Mouse (Mus musculus): Measurements from ENCODE around the gene Fbxl17. TPM values are rescaled to one million over a fixed set of nuclear protein-coding genes. Genes with fewer than 3 reads are reported as not detected.
A peak's percentile ranks its signal among the peaks of the same experiment; 100 is the strongest.

Fbxl17 gene
- polyA plus RNA-seq, 1 experiment from 2014 or later = 12.0 TPM

GRCm38 (mm10) chr17:63220821-63221220 lies 279.0 kb downstream of the Fbxl17 start:
- no peaks in the 10 kb centered on the region for H3K9me3 ChIP-seq
- peaks cover 8% of the 10 kb centered on the region; the same call in 1 of the 2 replicates for H3K4me1 ChIP-seq (replicated peaks)
- no peak overlapping the region for H3K27ac ChIP-seq
- ATAC-seq (ENCODE audit: low FRiP score) = no peak
- no peak overlapping the region for H3K9ac ChIP-seq
- H3K4me2 ChIP-seq = no peak overlapping the region
- WGBS = 48% methylated on average over 5 of the region's 5 CpGs
- H3K36me3 ChIP-seq = 0 out of 2 replicates have a peak, but pooled peaks cover 3% of the 10 kb centered on the region
- no peaks in the 10 kb centered on the region for H3K27me3 ChIP-seq
- no peak overlapping the region for H3K4me3 ChIP-seq

- no peak for ATAC-seq (ENCODE audit: low FRiP score)
- 89% methylated on average over 1 of the region's 1 CpGs for WGBS
- Histone ChIP-seq H3K27ac (no peak overlapping the region), H3K27me3 (no peaks in the 10 kb centered on the region), H3K4me2 (no peak overlapping the region), H3K9me3 (no peaks in the 10 kb centered on the region), H3K4me3 (no peak overlapping the region), H3K36me3 (0 out of 2 replicates have a peak, but pooled peaks cover 3% of the 10 kb centered on the region), H3K4me1 (replicated peaks) (peaks cover 8% of the 10 kb centered on the region; the same call in 1 of the 2 replicates), H3K9ac (no peak overlapping the region)
Observed at GRCm38 (mm10) chr17:63217016-63217415, 282.8 kb downstream of the Fbxl17 start.

GRCm38 (mm10) chr17:63212018-63212417 lies 287.8 kb downstream of the Fbxl17 start:
- H3K4me1 ChIP-seq (replicated peaks) = no peaks in the 10 kb centered on the region
- ATAC-seq (ENCODE audit: low FRiP score) = no peak
- H3K4me2 ChIP-seq = no peak overlapping the region
- H3K27me3 ChIP-seq = no peaks in the 10 kb centered on the region
- 91% methylated on average over 4 of the region's 4 CpGs for WGBS
- no peak overlapping the region for H3K27ac ChIP-seq
- H3K36me3 ChIP-seq = 0 out of 2 replicates have a peak, but pooled peaks cover 3% of the 10 kb centered on the region
- H3K9ac ChIP-seq = no peak overlapping the region
- H3K4me3 ChIP-seq = no peak overlapping the region
- H3K9me3 ChIP-seq = no peaks in the 10 kb centered on the region

GRCm38 (mm10) chr17:63209151-63209550 lies 290.7 kb downstream of the Fbxl17 start:
- WGBS = 84% methylated on average over 6 of the region's 6 CpGs

GRCm38 (mm10) chr17:63208346-63208745 lies 291.5 kb downstream of the Fbxl17 start:
- H3K4me3 ChIP-seq = no peak overlapping the region
- 89% methylated on average over 4 of the region's 4 CpGs for WGBS
- H3K4me1 ChIP-seq (replicated peaks) = peaks cover 5% of the 10 kb centered on the region; the same call in 1 of the 2 replicates
- no peak overlapping the region for H3K9ac ChIP-seq
- H3K36me3 ChIP-seq = no peaks in the 10 kb centered on the region
- ATAC-seq (ENCODE audit: low FRiP score) = no peak
- H3K9me3 ChIP-seq = no peaks in the 10 kb centered on the region
- no peak overlapping the region for H3K27ac ChIP-seq
- no peak overlapping the region for H3K4me2 ChIP-seq
- no peaks in the 10 kb centered on the region for H3K27me3 ChIP-seq

More at GRCm38 (mm10) chr17:63209151-63209550, 290.7 kb downstream of the Fbxl17 start:
- no peak overlapping the region for H3K4me3 ChIP-seq
- peaks cover 5% of the 10 kb centered on the region; the same call in 1 of the 2 replicates for H3K4me1 ChIP-seq (replicated peaks)
- no peaks in the 10 kb centered on the region for H3K27me3 ChIP-seq
- no peaks in the 10 kb centered on the region for H3K9me3 ChIP-seq
- no peak overlapping the region for H3K27ac ChIP-seq
- ATAC-seq (ENCODE audit: low FRiP score) = no peak
- H3K36me3 ChIP-seq = no peaks in the 10 kb centered on the region
- no peak overlapping the region for H3K4me2 ChIP-seq
- no peak overlapping the region for H3K9ac ChIP-seq

- Histone ChIP-seq H3K9ac (no peak overlapping the region), H3K36me3 (no peaks in the 10 kb centered on the region), H3K4me2 (no peak overlapping the region), H3K27me3 (no peaks in the 10 kb centered on the region), H3K4me3 (no peak overlapping the region), H3K4me1 (replicated peaks) (peaks cover 5% of the 10 kb centered on the region; the same call in 1 of the 2 replicates), H3K9me3 (no peaks in the 10 kb centered on the region), H3K27ac (no peak overlapping the region)
- no peak for ATAC-seq (ENCODE audit: low FRiP score)
- WGBS = 92% methylated on average over 9 of the region's 9 CpGs
Observed at GRCm38 (mm10) chr17:63207714-63208113, 292.1 kb downstream of the Fbxl17 start.

- H3K9ac ChIP-seq = no peak overlapping the region
- H3K4me1 ChIP-seq (replicated peaks) = peaks cover 5% of the 10 kb centered on the region; the same call in 1 of the 2 replicates
- no peaks in the 10 kb centered on the region for H3K27me3 ChIP-seq
- no peak overlapping the region for H3K4me2 ChIP-seq
- whole genome bisulfite sequencing = 86% methylated on average over 5 of the region's 5 CpGs
- H3K9me3 ChIP-seq = no peaks in the 10 kb centered on the region
- H3K36me3 ChIP-seq = no peaks in the 10 kb centered on the region
- H3K4me3 ChIP-seq = no peak overlapping the region
- ATAC-seq (ENCODE audit: low FRiP score) = no peak
- H3K27ac ChIP-seq = no peak overlapping the region
Observed at GRCm38 (mm10) chr17:63205316-63205715, 294.5 kb downstream of the Fbxl17 start.

- WGBS = 85% methylated on average over 8 of the region's 8 CpGs
- no peaks in the 10 kb centered on the region for H3K36me3 ChIP-seq
- no peak overlapping the region for H3K4me2 ChIP-seq
- H3K4me1 ChIP-seq (replicated peaks) = peaks cover 5% of the 10 kb centered on the region; the same call in 1 of the 2 replicates
- no peak for ATAC-seq (ENCODE audit: low FRiP score)
- H3K9me3 ChIP-seq = no peaks in the 10 kb centered on the region
- no peak overlapping the region for H3K9ac ChIP-seq
- H3K27me3 ChIP-seq = no peaks in the 10 kb centered on the region
- no peak overlapping the region for H3K27ac ChIP-seq
- H3K4me3 ChIP-seq = no peak overlapping the region
Observed at GRCm38 (mm10) chr17:63203582-63204190, 296.1 kb downstream of the Fbxl17 start.

- Histone ChIP-seq H3K27me3 (no peaks in the 10 kb centered on the region), H3K9me3 (no peaks in the 10 kb centered on the region), H3K4me1 (replicated peaks) (no peaks in the 10 kb centered on the region), H3K36me3 (no peaks in the 10 kb centered on the region), H3K4me2 (no peak overlapping the region), H3K9ac (no peak overlapping the region), H3K4me3 (no peak overlapping the region), H3K27ac (no peak overlapping the region)
- WGBS = 95% methylated on average over 1 of the region's 1 CpGs
- ATAC-seq (ENCODE audit: low FRiP score) = no peak
Observed at GRCm38 (mm10) chr17:63198703-63199102, 301.1 kb downstream of the Fbxl17 start.

GRCm38 (mm10) chr17:63195496-63195895 lies 304.3 kb downstream of the Fbxl17 start:
- Histone ChIP-seq H3K4me3 (no peak overlapping the region), H3K36me3 (no peaks in the 10 kb centered on the region), H3K9ac (no peak overlapping the region), H3K4me1 (replicated peaks) (no peaks in the 10 kb centered on the region; the same call in 1 of the 2 replicates), H3K4me2 (no peak overlapping the region), H3K9me3 (no peaks in the 10 kb centered on the region), H3K27ac (no peak overlapping the region), H3K27me3 (no peaks in the 10 kb centered on the region)
- no peak for ATAC-seq (ENCODE audit: low FRiP score)
- 98% methylated on average over 2 of the region's 2 CpGs for WGBS

GRCm38 (mm10) chr17:63193196-63193595 lies 306.6 kb downstream of the Fbxl17 start:
- WGBS = 78% methylated on average over 7 of the region's 7 CpGs
- no peaks in the 10 kb centered on the region; the same call in 1 of the 2 replicates for H3K4me1 ChIP-seq (replicated peaks)
- H3K27ac ChIP-seq = no peak overlapping the region
- no peak overlapping the region for H3K4me2 ChIP-seq
- H3K36me3 ChIP-seq = no peaks in the 10 kb centered on the region
- H3K9me3 ChIP-seq = no peaks in the 10 kb centered on the region
- H3K9ac ChIP-seq = no peak overlapping the region
- no peaks in the 10 kb centered on the region for H3K27me3 ChIP-seq
- no peak overlapping the region for H3K4me3 ChIP-seq
- no peak for ATAC-seq (ENCODE audit: low FRiP score)

GRCm38 (mm10) chr17:63191345-63191744 lies 308.5 kb downstream of the Fbxl17 start:
- Histone ChIP-seq H3K4me3 (no peak overlapping the region), H3K4me2 (no peak overlapping the region), H3K36me3 (no peaks in the 10 kb centered on the region), H3K27ac (no peak overlapping the region), H3K27me3 (no peaks in the 10 kb centered on the region), H3K9me3 (no peaks in the 10 kb centered on the region), H3K4me1 (replicated peaks) (peaks cover 1% of the 10 kb centered on the region), H3K9ac (no peak overlapping the region)
- 59% methylated on average over 8 of the region's 8 CpGs for WGBS
- ATAC-seq (ENCODE audit: low FRiP score) = peak; percentile 71; the same call in 1 of the 2 replicates

GRCm38 (mm10) chr17:63189274-63189673 lies 310.5 kb downstream of the Fbxl17 start:
- 92% methylated on average over 8 of the region's 8 CpGs for WGBS
- no peaks in the 10 kb centered on the region for H3K36me3 ChIP-seq
- ATAC-seq (ENCODE audit: low FRiP score) = no peak
- H3K9me3 ChIP-seq = no peaks in the 10 kb centered on the region
- H3K4me1 ChIP-seq (replicated peaks) = peaks cover 17% of the 10 kb centered on the region
- no peaks in the 10 kb centered on the region for H3K27me3 ChIP-seq
- no peak overlapping the region for H3K4me2 ChIP-seq
- H3K4me3 ChIP-seq = no peak overlapping the region
- H3K27ac ChIP-seq = no peak overlapping the region
- no peak overlapping the region for H3K9ac ChIP-seq

Measured in hindbrain, embryonic 13.5 days (tissue).